8 mouse cellular contexts compared by ENCODE assay signal in the genomic region with DNA sequence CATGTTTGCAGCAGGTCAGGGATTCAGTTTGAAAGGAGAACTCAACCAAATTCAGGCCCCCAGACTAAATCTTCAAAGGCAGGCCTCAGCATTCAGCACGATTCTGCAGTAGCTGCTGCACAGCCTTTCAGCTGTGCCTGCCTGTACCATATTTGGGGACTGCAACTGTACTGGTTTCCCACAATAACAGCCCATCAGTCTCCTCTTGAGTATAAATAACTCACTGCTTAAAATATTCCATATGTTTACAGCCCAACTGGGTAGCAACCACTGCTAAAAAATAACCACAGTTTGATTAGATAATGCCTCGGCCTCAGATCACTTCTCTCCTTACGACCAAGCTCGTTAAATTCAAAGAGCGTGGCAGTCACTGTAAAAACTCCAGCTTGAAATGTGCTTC.
DNase-seq lines count a peak whose midpoint lies in the region; ATAC-seq and TF ChIP-seq lines count a peak whose summit lies in the region.

No protein-coding gene starts in this region.

- no peaks in the 10 kb centered on the region for H3K36me3 ChIP-seq in heart, postnatal 0 days (replicated peaks; ENCODE audit: control insufficient read depth, insufficient read depth, low read length)
- no peaks in the 10 kb centered on the region for H3K36me3 ChIP-seq in midbrain, embryonic 16.5 days (ENCODE audit: control insufficient read depth, insufficient read depth, low read length)
- H3K36me3 ChIP-seq in midbrain, embryonic 13.5 days, result no peaks in the 10 kb centered on the region
- H3K36me3 ChIP-seq in embryonic facial prominence, embryonic 15.5 days, result no peaks in the 10 kb centered on the region
- H3K36me3 ChIP-seq in neural tube, embryonic 14.5 days (ENCODE audit: control insufficient read depth, insufficient read depth, low read length), result no peaks in the 10 kb centered on the region

- H3K27me3 ChIP-seq in heart, postnatal 0 days (ENCODE audit: control insufficient read depth, insufficient read depth, low read length), result no peaks in the 10 kb centered on the region
- no peaks in the 10 kb centered on the region for H3K27me3 ChIP-seq in midbrain, embryonic 16.5 days (ENCODE audit: control insufficient read depth, insufficient read depth, low read depth, low read length)
- no peaks in the 10 kb centered on the region for H3K27me3 ChIP-seq in midbrain, embryonic 13.5 days
- no peaks in the 10 kb centered on the region for H3K27me3 ChIP-seq in embryonic facial prominence, embryonic 15.5 days
- no peaks in the 10 kb centered on the region for H3K27me3 ChIP-seq in neural tube, embryonic 14.5 days (ENCODE audit: control insufficient read depth, insufficient read depth, low read length)

- WGBS in heart, postnatal 0 days, result 24% methylated on average over 5 of the region's 5 CpGs
- 42% methylated on average over 5 of the region's 5 CpGs for WGBS in midbrain, embryonic 16.5 days
- WGBS in midbrain, embryonic 13.5 days, result 51% methylated on average over 5 of the region's 5 CpGs
- 22% methylated on average over 5 of the region's 5 CpGs for WGBS in embryonic facial prominence, embryonic 15.5 days
- 33% methylated on average over 5 of the region's 5 CpGs for WGBS in neural tube, embryonic 14.5 days

- H3K27ac ChIP-seq in heart, postnatal 0 days (ENCODE audit: low read depth), result peak overlapping the region; percentile 72
- peak overlapping the region; percentile 39; the same call in 1 of the 2 replicates for H3K27ac ChIP-seq in midbrain, embryonic 16.5 days (ENCODE audit: low read length)
- H3K27ac ChIP-seq in midbrain, embryonic 13.5 days, result no peak overlapping the region
- peak overlapping the region; percentile 49; the same call in 1 of the 2 replicates for H3K27ac ChIP-seq in embryonic facial prominence, embryonic 15.5 days (replicated peaks)
- H3K27ac ChIP-seq in neural tube, embryonic 14.5 days (ENCODE audit: low read depth, low read length), result peak overlapping the region; percentile 65

- no peaks in the 10 kb centered on the region for H3K9me3 ChIP-seq in heart, postnatal 0 days (replicated peaks; ENCODE audit: control insufficient read depth, low read length)
- no peaks in the 10 kb centered on the region for H3K9me3 ChIP-seq in midbrain, embryonic 16.5 days (replicated peaks; ENCODE audit: control insufficient read depth, low read length, poor library complexity, severe bottlenecking)
- H3K9me3 ChIP-seq in midbrain, embryonic 13.5 days, result no peaks in the 10 kb centered on the region
- no peaks in the 10 kb centered on the region for H3K9me3 ChIP-seq in embryonic facial prominence, embryonic 15.5 days (replicated peaks)
- no peaks in the 10 kb centered on the region for H3K9me3 ChIP-seq in neural tube, embryonic 14.5 days (ENCODE audit: control insufficient read depth, low read length)

- TF ChIP-seq EP300 in heart, postnatal 0 days (IDR thresholded peaks at IDR 0.05; ENCODE audit: low read depth), result 0 out of 2 replicates have a peak, but pooled peaks have one; percentile 16

- peaks cover 45% of the 10 kb centered on the region for H3K4me1 ChIP-seq in heart, postnatal 0 days (ENCODE audit: control insufficient read depth, insufficient read depth)
- H3K4me1 ChIP-seq in midbrain, embryonic 16.5 days (ENCODE audit: control insufficient read depth, insufficient read depth, low read length), result peaks cover 19% of the 10 kb centered on the region
- H3K4me1 ChIP-seq in midbrain, embryonic 13.5 days (replicated peaks), result peaks cover 18% of the 10 kb centered on the region
- H3K4me1 ChIP-seq in embryonic facial prominence, embryonic 15.5 days, result peaks cover 28% of the 10 kb centered on the region
- peaks cover 12% of the 10 kb centered on the region for H3K4me1 ChIP-seq in neural tube, embryonic 14.5 days (ENCODE audit: control insufficient read depth, insufficient read depth, low read length)

- H3K9ac ChIP-seq in heart, postnatal 0 days (replicated peaks; ENCODE audit: low read depth, low read length), result no peak overlapping the region
- H3K9ac ChIP-seq in midbrain, embryonic 16.5 days (ENCODE audit: low read depth, low read length), result no peak overlapping the region
- H3K9ac ChIP-seq in midbrain, embryonic 13.5 days (replicated peaks), result no peak overlapping the region
- no peak overlapping the region for H3K9ac ChIP-seq in embryonic facial prominence, embryonic 15.5 days
- no peak overlapping the region for H3K9ac ChIP-seq in neural tube, embryonic 14.5 days (replicated peaks; ENCODE audit: low read depth, low read length)

- peak overlapping the region; percentile 28 for H3K4me2 ChIP-seq in heart, postnatal 0 days (ENCODE audit: low read depth, low read length)
- H3K4me2 ChIP-seq in midbrain, embryonic 16.5 days (ENCODE audit: low read length), result no peak overlapping the region
- H3K4me2 ChIP-seq in midbrain, embryonic 13.5 days (replicated peaks), result no peak overlapping the region
- no peak overlapping the region for H3K4me2 ChIP-seq in embryonic facial prominence, embryonic 15.5 days (replicated peaks)
- H3K4me2 ChIP-seq in neural tube, embryonic 14.5 days (ENCODE audit: low read depth, low read length), result no peak overlapping the region

- ATAC-seq in heart, postnatal 0 days (ENCODE audit: insufficient read depth, low read depth), result peak; percentile 65
- ATAC-seq in midbrain, embryonic 16.5 days, result no peak
- no peak for ATAC-seq in midbrain, embryonic 13.5 days
- peak; percentile 79 for ATAC-seq in embryonic facial prominence, embryonic 15.5 days (ENCODE audit: insufficient number of reproducible peaks, low FRiP score, low TSS enrichment, low read depth)
- ATAC-seq in neural tube, embryonic 14.5 days (ENCODE audit: low read depth), result peak; percentile 33; the same call in 1 of the 2 replicates

- no peak for TF ChIP-seq CTCF in heart, postnatal 0 days (IDR thresholded peaks at IDR 0.05; ENCODE audit: low read depth)

- H3K4me3 ChIP-seq in heart, postnatal 0 days (ENCODE audit: low read depth, low read length), result no peak overlapping the region
- H3K4me3 ChIP-seq in midbrain, embryonic 16.5 days (ENCODE audit: low read depth, low read length), result no peak overlapping the region
- H3K4me3 ChIP-seq in midbrain, embryonic 13.5 days (replicated peaks), result no peak overlapping the region
- H3K4me3 ChIP-seq in embryonic facial prominence, embryonic 15.5 days (replicated peaks), result no peak overlapping the region
- no peak overlapping the region for H3K4me3 ChIP-seq in neural tube, embryonic 14.5 days (ENCODE audit: low read depth, low read length)

- DNase-seq in heart, postnatal 0 days (ENCODE audit: low spot score), result peak; percentile 56
- DNase-seq in heart, adult 18-20 months, result no peak
- no peak for DNase-seq in spleen, postnatal 36 days (ENCODE audit: low spot score in 2 of 2)
- no peak for DNase-seq in layer of hippocampus, postnatal 10 days (ENCODE audit: low spot score in 2 of 2)

Comparison
In these comparisons a context has a peak if more than half of its experiments do, and no peak if none do; other contexts are left out.
1. ATAC-seq: peak in heart, postnatal 0 days (single experiment), embryonic facial prominence, embryonic 15.5 days (single experiment) and neural tube, embryonic 14.5 days (single experiment); none in midbrain, embryonic 16.5 days (single experiment) and midbrain, embryonic 13.5 days (single experiment).